Mouse (Mus musculus): ENCODE data around the gene Igf2r. TPM values are rescaled to one million over a fixed set of nuclear protein-coding genes. Genes with fewer than 3 reads are reported as not detected.

Gene Igf2r
- polyA plus RNA-seq, 1 experiment: 24.8 TPM

GRCm38 (mm10) chr17:12755146-12755545 lies 14.3 kb downstream of the Igf2r start:
- no peak overlapping the region for H3K27ac ChIP-seq (ENCODE audit: insufficient read depth, low read depth, low read length)
- H3K36me3 ChIP-seq (ENCODE audit: control insufficient read depth, insufficient read depth, low read length): no peaks in the 10 kb centered on the region
- 36% methylated on average over 4 of the region's 4 CpGs for WGBS
- H3K27me3 ChIP-seq (replicated peaks; ENCODE audit: control insufficient read depth, insufficient read depth, low read length): no peaks in the 10 kb centered on the region
- no peak for TF ChIP-seq POLR2A (IDR thresholded peaks at IDR 0.05; ENCODE audit: low read depth, low read length)
- TF ChIP-seq CTCF (conservative IDR thresholded peaks at IDR 0.05; ENCODE audit: insufficient read depth, insufficient read length, low read depth, low read length): no peak
- H3K4me1 ChIP-seq (ENCODE audit: control insufficient read depth, insufficient read depth, low read length): peaks cover 31% of the 10 kb centered on the region
- no peak for DNase-seq
- H3K4me3 ChIP-seq (ENCODE audit: insufficient read depth, low read depth, low read length): no peak overlapping the region

GRCm38 (mm10) chr17:12754243-12755007 lies 15.0 kb downstream of the Igf2r start:
- no peak for DNase-seq
- Histone ChIP-seq H3K36me3 (ENCODE audit: control insufficient read depth, insufficient read depth, low read length) (no peaks in the 10 kb centered on the region), H3K4me3 (ENCODE audit: insufficient read depth, low read depth, low read length) (no peak overlapping the region), H3K27me3 (replicated peaks; ENCODE audit: control insufficient read depth, insufficient read depth, low read length) (no peaks in the 10 kb centered on the region), H3K4me1 (ENCODE audit: control insufficient read depth, insufficient read depth, low read length) (peaks cover 28% of the 10 kb centered on the region), H3K27ac (ENCODE audit: insufficient read depth, low read depth, low read length) (no peak overlapping the region)
- TF ChIP-seq CTCF (conservative IDR thresholded peaks at IDR 0.05; ENCODE audit: insufficient read depth, insufficient read length, low read depth, low read length) (no peak), POLR2A (IDR thresholded peaks at IDR 0.05; ENCODE audit: low read depth, low read length) (no peak)
- 55% methylated on average over 3 of the region's 3 CpGs for WGBS

- Histone ChIP-seq H3K27ac (ENCODE audit: insufficient read depth, low read depth, low read length) (no peak overlapping the region), H3K4me3 (ENCODE audit: insufficient read depth, low read depth, low read length) (no peak overlapping the region), H3K36me3 (ENCODE audit: control insufficient read depth, insufficient read depth, low read length) (no peaks in the 10 kb centered on the region), H3K27me3 (replicated peaks; ENCODE audit: control insufficient read depth, insufficient read depth, low read length) (no peaks in the 10 kb centered on the region), H3K4me1 (ENCODE audit: control insufficient read depth, insufficient read depth, low read length) (peaks cover 21% of the 10 kb centered on the region)
- no peak for TF ChIP-seq CTCF (conservative IDR thresholded peaks at IDR 0.05; ENCODE audit: insufficient read depth, insufficient read length, low read depth, low read length)
- no peak for TF ChIP-seq POLR2A (IDR thresholded peaks at IDR 0.05; ENCODE audit: low read depth, low read length)
- peak; percentile 14 for DNase-seq
- 73% methylated on average over 4 of the region's 4 CpGs for WGBS
Observed at GRCm38 (mm10) chr17:12753050-12753449, 16.4 kb downstream of the Igf2r start.

GRCm38 (mm10) chr17:12751641-12752040 lies 17.8 kb downstream of the Igf2r start:
- Histone ChIP-seq H3K4me3 (ENCODE audit: insufficient read depth, low read depth, low read length) (no peak overlapping the region), H3K36me3 (ENCODE audit: control insufficient read depth, insufficient read depth, low read length) (no peaks in the 10 kb centered on the region), H3K27ac (ENCODE audit: insufficient read depth, low read depth, low read length) (no peak overlapping the region), H3K27me3 (replicated peaks; ENCODE audit: control insufficient read depth, insufficient read depth, low read length) (no peaks in the 10 kb centered on the region), H3K4me1 (ENCODE audit: control insufficient read depth, insufficient read depth, low read length) (peaks cover 17% of the 10 kb centered on the region)
- peak; percentile 51 for DNase-seq
- WGBS: 35% methylated on average over 4 of the region's 4 CpGs
- TF ChIP-seq CTCF (conservative IDR thresholded peaks at IDR 0.05; ENCODE audit: insufficient read depth, insufficient read length, low read depth, low read length): no peak
- no peak for TF ChIP-seq POLR2A (IDR thresholded peaks at IDR 0.05; ENCODE audit: low read depth, low read length)

GRCm38 (mm10) chr17:12751218-12751617 lies 18.2 kb downstream of the Igf2r start:
- no peak overlapping the region for H3K4me3 ChIP-seq (ENCODE audit: insufficient read depth, low read depth, low read length)
- no peaks in the 10 kb centered on the region for H3K36me3 ChIP-seq (ENCODE audit: control insufficient read depth, insufficient read depth, low read length)
- no peaks in the 10 kb centered on the region for H3K27me3 ChIP-seq (replicated peaks; ENCODE audit: control insufficient read depth, insufficient read depth, low read length)
- peaks cover 17% of the 10 kb centered on the region for H3K4me1 ChIP-seq (ENCODE audit: control insufficient read depth, insufficient read depth, low read length)
- TF ChIP-seq POLR2A (IDR thresholded peaks at IDR 0.05; ENCODE audit: low read depth, low read length) (no peak), CTCF (conservative IDR thresholded peaks at IDR 0.05; ENCODE audit: insufficient read depth, insufficient read length, low read depth, low read length) (no peak)
- DNase-seq: peak; percentile 19
- 54% methylated on average over 4 of the region's 4 CpGs for WGBS
- no peak overlapping the region for H3K27ac ChIP-seq (ENCODE audit: insufficient read depth, low read depth, low read length)

GRCm38 (mm10) chr17:12750591-12751170 lies 18.8 kb downstream of the Igf2r start:
- WGBS: 64% methylated on average over 9 of the region's 9 CpGs
- Histone ChIP-seq H3K27me3 (replicated peaks; ENCODE audit: control insufficient read depth, insufficient read depth, low read length) (no peaks in the 10 kb centered on the region), H3K27ac (ENCODE audit: insufficient read depth, low read depth, low read length) (peak overlapping the region; percentile 49; the same call in 1 of the 2 replicates), H3K36me3 (ENCODE audit: control insufficient read depth, insufficient read depth, low read length) (no peaks in the 10 kb centered on the region), H3K4me3 (ENCODE audit: insufficient read depth, low read depth, low read length) (no peak overlapping the region), H3K4me1 (ENCODE audit: control insufficient read depth, insufficient read depth, low read length) (peaks cover 17% of the 10 kb centered on the region)
- DNase-seq: no peak
- TF ChIP-seq CTCF (conservative IDR thresholded peaks at IDR 0.05; ENCODE audit: insufficient read depth, insufficient read length, low read depth, low read length): no peak
- TF ChIP-seq POLR2A (IDR thresholded peaks at IDR 0.05; ENCODE audit: low read depth, low read length): no peak
